Comparison of ENCODE assay signal across 8 mouse cellular contexts in the genomic region with DNA sequence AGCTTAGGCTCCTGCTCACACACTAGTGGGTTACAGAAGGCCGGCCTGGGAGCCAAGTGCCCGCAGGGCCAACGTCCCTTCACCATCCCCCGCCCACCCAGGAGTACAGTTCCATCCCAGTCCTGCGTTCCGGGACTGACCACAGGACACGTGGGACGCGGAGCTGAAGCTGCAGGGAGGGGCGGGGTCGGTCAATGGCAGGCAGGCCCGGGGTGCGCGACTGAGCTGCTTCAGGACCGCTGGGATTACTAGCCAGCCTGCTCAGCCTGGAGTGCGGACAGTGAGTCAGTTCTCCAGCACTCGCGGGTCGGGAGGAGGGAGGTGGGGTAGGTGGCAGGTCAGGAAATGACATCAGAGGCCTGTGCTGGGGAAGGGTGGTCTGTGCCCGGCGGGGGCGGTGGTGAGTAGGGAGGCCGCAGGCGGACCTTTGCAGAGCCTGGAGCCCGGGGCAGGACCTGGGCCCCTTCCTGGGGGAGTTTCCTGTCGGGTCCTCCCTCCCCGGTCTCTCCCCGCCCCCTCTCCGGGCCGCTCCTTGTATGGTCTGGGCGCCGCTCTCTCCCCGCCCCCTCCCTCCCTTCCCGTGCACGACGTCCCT. TPM values are rescaled to one million over a fixed set of nuclear protein-coding genes. Genes with fewer than 3 reads are reported as not detected.
DNase-seq lines count a peak whose midpoint lies in the region; ATAC-seq and TF ChIP-seq lines count a peak whose summit lies in the region.

Gene Zyx (plus strand): TSS at position 205 of the 595 bp plus-strand sequence.

- peak within 1 kb of the TSS; percentile 85 for H3K4me3 ChIP-seq in embryonic facial prominence, embryonic 14.5 days (ENCODE audit: low read depth, low read length)
- peak within 1 kb of the TSS; percentile 79 for H3K4me3 ChIP-seq in limb, embryonic 14.5 days (replicated peaks; ENCODE audit: low read length)
- H3K4me3 ChIP-seq in midbrain, postnatal 0 days (ENCODE audit: low read depth, low read length): peak within 1 kb of the TSS; percentile 89

- H3K4me1 ChIP-seq in embryonic facial prominence, embryonic 14.5 days (ENCODE audit: control insufficient read depth, insufficient read depth, low read length): peaks cover 35% of the 10 kb centered on the region
- peaks cover 37% of the 10 kb centered on the region for H3K4me1 ChIP-seq in limb, embryonic 14.5 days (ENCODE audit: control insufficient read depth, insufficient read depth, low read length)
- peaks cover 23% of the 10 kb centered on the region; the same call in 1 of the 2 replicates for H3K4me1 ChIP-seq in midbrain, postnatal 0 days (ENCODE audit: insufficient read depth, low read length)

- under 1% methylated on average over 15 of the region's 36 CpGs for WGBS in embryonic facial prominence, embryonic 14.5 days
- WGBS in limb, embryonic 14.5 days: 0% methylated on average over 20 of the region's 36 CpGs
- under 1% methylated on average over 28 of the region's 36 CpGs for WGBS in midbrain, postnatal 0 days

- no peaks in the 10 kb centered on the region for H3K27me3 ChIP-seq in embryonic facial prominence, embryonic 14.5 days (replicated peaks; ENCODE audit: control insufficient read depth, insufficient read depth, low read length)
- no peaks in the 10 kb centered on the region for H3K27me3 ChIP-seq in limb, embryonic 14.5 days (ENCODE audit: control insufficient read depth, insufficient read depth, low read length)
- H3K27me3 ChIP-seq in midbrain, postnatal 0 days (ENCODE audit: insufficient read depth, low read length): no peaks in the 10 kb centered on the region

- H3K27ac ChIP-seq in embryonic facial prominence, embryonic 14.5 days (replicated peaks; ENCODE audit: low read depth, low read length): peak within 1 kb of the TSS; percentile 95
- H3K27ac ChIP-seq in limb, embryonic 14.5 days (replicated peaks; ENCODE audit: low read depth, low read length): peak within 1 kb of the TSS; percentile 93
- peak within 1 kb of the TSS; percentile 77 for H3K27ac ChIP-seq in midbrain, postnatal 0 days (ENCODE audit: low read depth, low read length)

- ATAC-seq in embryonic facial prominence, embryonic 14.5 days (ENCODE audit: low read depth): peak; percentile 93
- peak; percentile 85 for ATAC-seq in limb, embryonic 14.5 days (ENCODE audit: low FRiP score, low read depth)
- peak; percentile 91 for ATAC-seq in midbrain, postnatal 0 days (ENCODE audit: low FRiP score)

- peaks cover 24% of the 10 kb centered on the region for H3K36me3 ChIP-seq in embryonic facial prominence, embryonic 14.5 days (ENCODE audit: control insufficient read depth, insufficient read depth, low read length)
- peaks cover 16% of the 10 kb centered on the region for H3K36me3 ChIP-seq in limb, embryonic 14.5 days (ENCODE audit: control insufficient read depth, insufficient read depth, low read length)
- no peaks in the 10 kb centered on the region for H3K36me3 ChIP-seq in midbrain, postnatal 0 days (ENCODE audit: insufficient read depth, low read length)

- H3K4me2 ChIP-seq in embryonic facial prominence, embryonic 14.5 days (ENCODE audit: low read depth, low read length): peak within 1 kb of the TSS; percentile 90
- peak within 1 kb of the TSS; percentile 77 for H3K4me2 ChIP-seq in limb, embryonic 14.5 days (replicated peaks; ENCODE audit: low read depth, low read length, severe bottlenecking)
- peak within 1 kb of the TSS; percentile 92 for H3K4me2 ChIP-seq in midbrain, postnatal 0 days (ENCODE audit: low read depth, low read length, poor library complexity, severe bottlenecking)

- peak within 1 kb of the TSS; percentile 95 for H3K9ac ChIP-seq in embryonic facial prominence, embryonic 14.5 days (ENCODE audit: low read depth, low read length)
- peak within 1 kb of the TSS; percentile 93 for H3K9ac ChIP-seq in limb, embryonic 14.5 days (ENCODE audit: low read depth, low read length, severe bottlenecking)
- peak within 1 kb of the TSS; percentile 70 for H3K9ac ChIP-seq in midbrain, postnatal 0 days (replicated peaks; ENCODE audit: low read length, poor library complexity, severe bottlenecking)

- DNase-seq in 3134 (ENCODE audit: extremely low read depth, insufficient read length, low spot score): peak; percentile 98
- peak; percentile 95 to 96 for DNase-seq in adrenal gland, postnatal 36 days
- DNase-seq in embryonic facial prominence, embryonic 14.5 days (ENCODE audit: low spot score): peak; percentile 96
- peak; percentile 95 for DNase-seq in heart, adult 8-10 months (ENCODE audit: low spot score)
- peak; percentile 94 for DNase-seq in kidney, adult 9 months
- DNase-seq in limb, embryonic 14.5 days (ENCODE audit: low spot score): peak; percentile 93
- peak; percentile 89 for DNase-seq in midbrain, postnatal 0 days (ENCODE audit: low spot score)
- DNase-seq in spleen, postnatal 14 days (ENCODE audit: low spot score in 2 of 2): peak; percentile 65

- TF ChIP-seq POLR2A in limb, embryonic 14.5 days (IDR thresholded peaks at IDR 0.05; ENCODE audit: borderline replicate concordance, extremely low read depth, insufficient read depth, insufficient read length): 0 out of 2 replicates have a peak, but pooled peaks have one; percentile 63

- TF ChIP-seq CTCF in midbrain, postnatal 0 days (IDR thresholded peaks at IDR 0.05): peak; percentile 49

- H3K9me3 ChIP-seq in embryonic facial prominence, embryonic 14.5 days (ENCODE audit: control insufficient read depth, low read length): no peaks in the 10 kb centered on the region
- H3K9me3 ChIP-seq in limb, embryonic 14.5 days (ENCODE audit: control insufficient read depth, low read length): no peaks in the 10 kb centered on the region
- H3K9me3 ChIP-seq in midbrain, postnatal 0 days (ENCODE audit: low read length): no peaks in the 10 kb centered on the region

RNA-seq across cellular contexts. Expression of gene Zyx, which starts in this region (rescaled TPM):
- total RNA-seq in adrenal gland, postnatal 36 days (2021): 100 to 1,000 TPM; 107 to 144 TPM
- 155 and 156 TPM in 2 replicates for polyA plus RNA-seq in embryonic facial prominence, embryonic 14.5 days (2014; fragmentation: Nextera tagmentation; extraction: Ambion mirVana)
- 10 to 100 TPM; 39.3 to 47.4 (median 44.6) TPM for total RNA-seq in heart, adult 8-10 months (2022)
- 176 and 232 TPM in 2 replicates for polyA plus RNA-seq in limb, embryonic 14.5 days (2012; rRNA removed)
- 152 and 159 TPM in 2 replicates for polyA plus RNA-seq in limb, embryonic 14.5 days (2014; fragmentation: Nextera tagmentation; extraction: Ambion mirVana)
- total RNA-seq in midbrain, postnatal 0 days (2014; rRNA removed): 47.3 and 71.7 TPM in 2 replicates
- 60.5 and 62.7 TPM in 2 replicates for polyA plus RNA-seq in midbrain, postnatal 0 days (2015; fragmentation: Nextera tagmentation; extraction: Ambion mirVana)

Comparison
In these comparisons a context has a peak if more than half of its experiments do, and no peak if none do; other contexts are left out.
1. Peak in every context shown above with its lines: DNase-seq, ATAC-seq, H3K4me3 ChIP-seq and H3K27ac ChIP-seq.